Mouse (Mus musculus): ENCODE data around the gene Pparg. TPM values are rescaled to one million over a fixed set of nuclear protein-coding genes. Genes with fewer than 3 reads are reported as not detected.

The Pparg gene
- total RNA-seq, 2 experiments from 2014 or later, result 1.6 to 1.8 TPM

DNA sequence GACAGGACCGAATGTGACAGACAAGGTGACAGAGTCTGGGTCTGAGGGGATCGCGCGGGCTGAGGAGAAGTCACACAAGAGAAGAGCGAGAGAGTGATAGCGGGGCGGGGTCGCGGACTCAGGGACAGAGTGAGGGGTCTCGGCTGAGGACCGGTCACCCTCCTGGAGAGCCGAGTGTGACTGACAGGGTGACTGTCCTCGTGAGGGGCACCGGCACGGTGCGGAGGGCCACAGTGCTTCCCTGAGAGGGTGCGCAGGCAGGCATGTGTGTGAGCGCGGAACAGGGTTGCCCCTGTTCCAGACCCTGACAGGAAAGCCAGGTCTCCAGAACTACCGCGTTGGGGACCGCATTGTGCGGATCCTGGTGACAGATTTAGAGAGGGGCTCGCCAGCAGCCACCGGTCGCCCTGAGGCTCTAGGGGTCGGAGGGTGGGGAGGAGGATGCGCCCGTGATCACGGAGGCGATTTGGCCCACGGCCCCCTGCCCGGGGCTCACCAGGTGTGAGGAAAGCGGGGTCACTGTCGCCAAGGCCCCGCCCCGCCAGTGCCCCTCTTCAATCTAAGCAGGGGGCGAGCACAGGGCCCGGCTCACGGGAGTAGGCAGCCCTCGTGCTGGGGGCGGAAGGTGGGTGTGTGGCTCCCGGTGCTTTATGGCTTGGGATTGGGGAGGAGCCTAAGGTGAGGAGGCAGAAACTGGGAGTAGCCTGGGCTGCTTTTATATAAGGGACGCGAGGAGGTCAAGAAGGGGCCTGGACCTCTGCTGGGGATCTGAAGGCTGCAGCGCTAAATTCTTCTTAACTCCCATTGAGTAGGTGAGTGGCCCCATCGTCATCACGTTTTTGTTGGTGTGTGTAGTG is 1.1 kb downstream of the Pparg start:
- peak in 1 of 2 experiments; percentile 5 for DNase-seq

DNA sequence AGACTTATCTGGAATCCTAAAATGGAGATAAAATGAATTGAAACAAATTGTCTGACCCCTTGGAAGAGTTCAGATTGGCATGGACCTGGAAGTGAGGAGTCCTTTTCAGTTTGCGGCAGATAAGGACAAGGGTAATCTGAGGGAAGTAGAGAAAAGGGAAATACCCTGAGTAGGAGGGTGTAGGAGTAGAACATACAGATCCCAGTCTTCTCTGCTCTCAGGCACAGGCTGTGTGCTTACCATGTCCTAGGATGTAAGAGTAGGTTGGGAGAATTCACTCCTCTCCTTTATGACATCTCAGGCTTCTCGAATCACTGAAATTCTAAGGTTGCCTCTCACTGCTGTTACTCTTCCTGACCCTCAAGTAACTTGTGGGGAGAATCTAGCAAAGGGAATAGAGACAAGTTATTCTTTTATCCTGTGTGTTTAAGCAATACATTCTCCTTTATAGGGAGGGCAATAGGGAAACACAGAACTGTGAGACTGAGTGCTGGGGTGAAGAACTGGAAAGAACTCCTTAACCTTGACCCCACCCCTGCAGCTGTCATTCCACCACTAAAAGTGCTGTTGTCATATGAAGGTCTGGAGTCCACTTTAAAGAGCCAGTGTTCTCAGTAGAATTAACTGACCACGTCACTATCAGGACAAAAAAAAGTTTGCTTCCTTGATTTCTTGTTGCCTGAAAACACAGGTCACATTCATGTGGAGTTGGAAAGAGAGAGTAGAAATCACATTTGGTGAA is 6.3 kb downstream of the Pparg start:
- DNase-seq, result no peak

- DNase-seq, result no peak
These were observed 14.4 kb downstream of the Pparg start for GRCm38 (mm10) chr6:115374871-115375852.

- no peak for DNase-seq
These were observed 19.8 kb downstream of the Pparg start for GRCm38 (mm10) chr6:115380596-115380995.

- no peak for DNase-seq
These were observed 22.0 kb downstream of the Pparg start for GRCm38 (mm10) chr6:115382712-115383111.

GRCm38 (mm10) chr6:115389945-115390540 is 29.3 kb downstream of the Pparg start:
- no peak for DNase-seq

- no peak for DNase-seq
These were observed 36.2 kb downstream of the Pparg start for GRCm38 (mm10) chr6:115396911-115397310.

GRCm38 (mm10) chr6:115404354-115404753 is 43.6 kb downstream of the Pparg start:
- DNase-seq, result no peak

DNA sequence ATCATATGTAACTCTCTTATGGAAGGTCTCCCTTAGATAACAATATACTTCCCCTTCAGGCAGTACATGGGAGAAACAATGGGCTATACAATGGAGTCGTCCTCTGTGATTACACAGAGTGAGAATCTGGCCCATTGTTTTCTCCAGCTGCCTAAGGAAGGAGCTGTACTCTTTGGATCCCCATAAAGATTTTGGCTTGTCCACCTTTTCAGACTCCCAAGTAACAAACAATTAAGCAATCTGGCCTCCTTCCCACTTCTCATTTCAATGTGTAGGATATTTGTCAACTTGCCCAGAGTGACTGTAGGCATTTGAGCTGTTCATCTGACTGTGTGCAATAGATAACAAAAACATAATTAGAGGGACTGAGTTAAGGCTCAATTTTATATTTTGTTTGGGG is 50.7 kb downstream of the Pparg start:
- DNase-seq, result no peak

DNA sequence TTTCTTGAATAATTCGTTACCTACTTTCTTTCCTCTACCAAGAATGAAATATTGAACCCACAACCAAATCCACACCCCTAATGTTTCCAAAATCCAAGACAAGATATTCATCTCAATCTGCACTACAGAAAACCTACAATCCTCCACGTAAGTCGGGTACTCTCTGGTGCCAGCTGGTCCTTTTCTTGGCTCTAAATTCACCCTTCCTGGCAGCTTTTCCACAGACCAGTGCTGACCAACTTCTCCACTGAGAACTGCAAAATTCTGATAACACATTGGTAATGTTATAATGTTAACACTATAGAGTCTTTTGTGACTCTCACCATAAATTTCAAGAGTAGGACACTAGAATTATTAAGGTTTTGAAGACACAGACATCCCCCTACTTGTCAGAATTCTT is 57.4 kb downstream of the Pparg start:
- DNase-seq, result no peak

DNA sequence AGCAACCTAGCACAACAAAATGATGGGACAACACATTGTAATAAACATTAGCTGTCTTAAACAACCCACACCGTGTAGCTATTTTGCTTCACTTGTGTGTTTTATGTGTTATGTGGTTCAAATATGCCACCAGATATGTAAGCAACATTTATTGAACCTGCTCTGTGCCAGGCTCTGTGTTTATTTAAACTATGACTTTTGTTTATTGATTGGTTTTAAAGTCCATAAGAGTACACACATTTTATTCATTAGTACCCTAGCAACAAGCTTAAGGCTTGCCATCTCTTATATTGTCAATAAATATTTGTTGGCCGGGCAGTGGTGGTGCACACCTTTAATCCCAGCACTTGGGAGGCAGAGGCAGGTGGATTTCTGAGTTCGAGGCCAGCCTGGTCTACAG is 58.2 kb downstream of the Pparg start:
- no peak for DNase-seq

DNA sequence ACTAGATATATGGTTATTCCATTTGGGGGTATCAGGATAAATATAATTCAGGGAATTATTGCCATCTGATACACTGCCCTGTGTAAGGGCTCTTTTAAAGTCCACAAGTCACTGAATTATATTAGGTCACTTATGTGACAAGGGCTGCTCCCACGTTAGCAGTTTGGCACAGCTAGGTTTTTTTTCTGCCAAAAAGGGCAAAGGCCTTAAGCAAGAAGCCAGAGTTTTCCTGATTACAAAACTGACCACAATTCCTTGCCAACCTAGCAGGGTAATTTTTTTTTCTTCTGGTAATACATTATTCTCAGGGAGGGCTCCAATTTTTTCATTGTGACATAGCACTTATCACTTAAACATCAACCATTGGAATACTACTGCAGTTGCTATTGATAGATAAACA is 60.2 kb downstream of the Pparg start:
- DNase-seq, result no peak

GRCm38 (mm10) chr6:115421665-115422064 is 60.9 kb downstream of the Pparg start:
- DNase-seq, result no peak

DNA sequence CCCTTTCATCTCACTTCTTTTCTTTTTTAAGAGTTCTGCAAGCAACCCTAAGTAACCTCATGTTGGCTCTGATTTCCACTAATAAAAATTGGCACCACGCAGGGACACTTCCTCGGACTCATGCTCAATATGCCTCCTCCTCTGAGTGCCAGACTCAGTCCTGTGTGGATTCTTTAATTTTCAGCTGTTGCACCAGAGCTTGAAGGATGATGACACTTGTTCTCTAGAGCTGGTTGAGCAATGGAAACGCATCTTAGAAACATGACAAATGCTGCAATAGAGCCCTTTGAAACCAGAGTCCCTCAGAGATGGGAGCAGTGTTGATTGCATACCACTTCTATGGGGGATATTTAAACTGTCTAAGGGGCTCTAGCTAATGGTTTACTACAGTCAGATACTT is 63.7 kb downstream of the Pparg start:
- DNase-seq, result no peak

GRCm38 (mm10) chr6:115432726-115433125 is 72.0 kb downstream of the Pparg start:
- no peak for DNase-seq

DNA sequence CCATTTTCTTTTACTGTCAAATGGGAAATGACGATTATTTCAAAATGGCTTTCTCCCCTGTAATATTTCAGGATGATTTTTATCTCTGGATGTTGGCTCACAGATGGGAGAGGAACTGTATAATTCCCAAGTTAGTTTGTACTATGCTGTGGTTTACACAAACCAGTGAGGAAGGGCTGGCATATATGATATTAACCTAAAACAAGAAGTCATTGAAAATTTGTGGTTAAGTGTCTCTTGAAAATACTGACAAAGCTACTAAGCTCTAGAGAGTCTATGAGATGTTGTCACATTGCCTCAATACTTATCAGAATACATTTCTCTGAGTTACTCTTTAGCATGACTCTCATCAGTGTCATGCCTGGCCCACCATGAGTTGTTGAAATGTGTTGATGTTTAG is 73.3 kb downstream of the Pparg start:
- no peak for DNase-seq

GRCm38 (mm10) chr6:115434816-115435215 is 74.1 kb downstream of the Pparg start:
- no peak for DNase-seq

GRCm38 (mm10) chr6:115440231-115441006 is 79.7 kb downstream of the Pparg start:
- DNase-seq, result no peak

DNA sequence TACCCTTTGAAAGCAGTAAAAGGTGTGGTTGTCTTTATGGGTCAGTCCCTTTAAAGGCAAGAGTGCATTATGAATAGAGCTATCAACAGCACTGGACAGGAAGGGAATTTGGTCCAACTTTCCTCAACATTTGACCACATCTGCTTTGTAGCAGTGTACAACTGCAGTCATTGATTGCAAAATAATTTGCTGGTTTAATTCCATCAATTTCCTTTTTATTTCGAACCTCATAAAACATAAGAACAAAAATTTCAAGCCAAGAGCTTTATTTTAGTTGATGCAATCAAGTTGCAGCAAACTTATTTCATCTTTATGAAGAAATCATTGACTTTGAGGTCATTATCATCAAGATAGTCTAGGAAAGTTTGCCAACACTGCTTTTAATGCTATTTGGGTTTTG is 91.8 kb downstream of the Pparg start:
- DNase-seq, result no peak

GRCm38 (mm10) chr6:115462743-115463337 is 102.1 kb downstream of the Pparg start:
- DNase-seq, result no peak

DNA sequence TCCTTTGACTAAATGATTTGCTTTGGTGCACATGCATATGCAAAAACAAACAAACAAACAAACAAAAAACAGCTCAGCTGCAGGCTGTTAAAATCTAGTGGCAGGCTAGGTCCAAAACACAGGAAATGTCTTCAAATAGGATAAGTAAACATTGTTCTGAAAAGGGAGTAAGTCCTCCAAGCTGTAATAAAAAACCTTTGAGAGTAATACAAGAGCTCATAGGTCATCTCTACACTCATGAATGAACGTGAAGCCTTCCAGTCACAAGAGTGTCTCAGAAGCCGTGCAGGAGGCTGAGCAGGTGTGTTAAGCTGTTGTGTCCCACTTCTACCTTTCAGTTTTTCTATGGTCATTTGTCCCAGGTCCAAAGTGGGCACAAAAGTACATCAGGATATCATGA is 102.6 kb downstream of the Pparg start:
- no peak for DNase-seq
